Mouse (Mus musculus) heart, adult 2 months (tissue): ENCODE data around the gene Mrpl2.

Experiments
- CTCF ChIP-seq: fragments of 200-600 bp; IDR thresholded peaks from 2 replicates; pipeline ENCODE4 v1.8.1; 2022; ENCODE audit warnings: antibody characterized with exemption, mild to moderate bottlenecking, moderate library complexity
- EP300 ChIP-seq: fragments of 200-500 bp; IDR thresholded peaks from 2 replicates; pipeline ENCODE4 v1.6.1; 2011; ENCODE audit warnings: low read depth, low read length, control low read depth; ENCODE audit not compliant: insufficient read depth
- POLR2A ChIP-seq: fragments of 200-500 bp; IDR thresholded peaks from 2 replicates; pipeline ENCODE4 v1.6.1; 2011; ENCODE audit warnings: mild to moderate bottlenecking, low read depth, low read length, control low read depth; ENCODE audit not compliant: insufficient read depth

GRCm38 (mm10) chr17:46619683-46620357 is 26.2 kb upstream of the Mrpl2 start:
- TF ChIP-seq POLR2A = no peak
- TF ChIP-seq CTCF = no peak
- no peak for TF ChIP-seq EP300
